Mouse (Mus musculus) intestine, embryonic 15.5 days (tissue): ENCODE results near the gene Hnrnph1. TPM values are rescaled to one million over a fixed set of nuclear protein-coding genes. Genes with fewer than 3 reads are reported as not detected.
"Not testable (repeated sequence)": the region's sequence is repeated elsewhere in the genome, so short reads cannot be mapped to it uniquely, and the experiment has no call there.

Experiments used
- ATAC-seq: fragments of 200-750 bp; cut with Nextera tagmentation; 2 replicates; pipeline ENCODE4 v1.8.0; 2017; ENCODE audit warnings: moderate TSS enrichment, moderate library complexity
- H3K27ac ChIP-seq: fragments of 300-500 bp; sonication (generic); 2 replicates; pipeline ENCODE4 v1.5.1; 2015; ENCODE audit warnings: mild to moderate bottlenecking, inconsistent platforms
- H3K27me3 ChIP-seq: fragments of 300-500 bp; sonication (generic); replicated peaks from 2 replicates; pipeline ENCODE4 v1.6.1; 2015; ENCODE audit warnings: inconsistent platforms
- H3K36me3 ChIP-seq: fragments of 300-500 bp; sonication (generic); 2 replicates; pipeline ENCODE4 v1.6.1; 2015; ENCODE audit warnings: inconsistent platforms
- H3K4me1 ChIP-seq: fragments of 300-500 bp; sonication (generic); replicated peaks from 2 replicates; pipeline ENCODE4 v1.6.1; 2015; ENCODE audit warnings: inconsistent platforms
- H3K4me2 ChIP-seq: fragments of 300-500 bp; sonication (generic); replicated peaks from 2 replicates; pipeline ENCODE4 v1.6.1; 2015; ENCODE audit warnings: mild to moderate bottlenecking, inconsistent platforms
- H3K4me3 ChIP-seq: fragments of 300-500 bp; sonication (generic); replicated peaks from 2 replicates; pipeline ENCODE4 v1.5.1; 2015; ENCODE audit warnings: inconsistent platforms
- H3K9ac ChIP-seq: fragments of 300-500 bp; sonication (generic); 2 replicates; pipeline ENCODE4 v1.6.1; 2015; ENCODE audit warnings: inconsistent platforms
- H3K9me3 ChIP-seq: fragments of 300-500 bp; sonication (generic); 2 replicates; pipeline ENCODE4 v1.6.1; 2016; ENCODE audit warnings: inconsistent platforms
- WGBS: fragments of 180-500 bp; shearing (Covaris S2); methylation state at CpG from one replicate; pipeline ENCODE4 v1.1.7; 2015; 5-methylcytosine and 5-hydroxymethylcytosine counted together
- polyA plus RNA-seq: library from polyadenylated mRNA; unstranded; fragments of >200 nt; fragmentation: Nextera tagmentation; extraction: Ambion mirVana; gene quantifications from 2 replicates; pipeline ENCODE4 v1.2.1, GENCODE M21; 2015

The Hnrnph1 gene
- polyA plus RNA-seq, 1 experiment from 2014 or later = 324 TPM

GRCm38 (mm10) chr11:50358950-50359861 lies 17.6 kb upstream of the Hnrnph1 start:
- Histone ChIP-seq H3K4me3 (peak overlapping the region; percentile 55), H3K27me3 (no peaks in the 10 kb centered on the region), H3K9ac (peak overlapping the region; percentile 51), H3K36me3 (no peaks in the 10 kb centered on the region), H3K27ac (peak overlapping the region; percentile 48; the same call in 1 of the 2 replicates), H3K9me3 (no peaks in the 10 kb centered on the region), H3K4me2 (peak overlapping the region; percentile 95), H3K4me1 (0 out of 2 replicates have a peak, but pooled peaks cover 6% of the 10 kb centered on the region)
- 2% methylated on average over 74 of the region's 74 CpGs for WGBS
- ATAC-seq = peak; percentile 78

GRCm38 (mm10) chr11:50361282-50361681 lies 15.5 kb upstream of the Hnrnph1 start:
- not testable (repeated sequence) for H3K27ac ChIP-seq

GRCm38 (mm10) chr11:50364548-50364947 lies 12.2 kb upstream of the Hnrnph1 start:
- ATAC-seq = peak; percentile 69
- Histone ChIP-seq H3K9me3 (no peaks in the 10 kb centered on the region), H3K36me3 (no peaks in the 10 kb centered on the region), H3K4me3 (no peak overlapping the region), H3K27me3 (no peaks in the 10 kb centered on the region), H3K27ac (no peak overlapping the region), H3K4me1 (no peaks in the 10 kb centered on the region), H3K4me2 (no peak overlapping the region), H3K9ac (no peak overlapping the region)
- 8% methylated on average over 4 of the region's 4 CpGs for WGBS

More at GRCm38 (mm10) chr11:50361282-50361681, 15.5 kb upstream of the Hnrnph1 start:
- H3K9ac ChIP-seq, ATAC-seq, H3K4me2 ChIP-seq, H3K4me3 ChIP-seq, H3K36me3 ChIP-seq, H3K4me1 ChIP-seq, H3K27me3 ChIP-seq, H3K9me3 ChIP-seq: not testable (repeated sequence)
- 88% methylated on average over 1 of the region's 1 CpGs for whole genome bisulfite sequencing

- Histone ChIP-seq H3K4me1 (no peaks in the 10 kb centered on the region), H3K9me3 (no peaks in the 10 kb centered on the region), H3K4me3 (no peak overlapping the region), H3K9ac (no peak overlapping the region), H3K27me3 (no peaks in the 10 kb centered on the region), H3K27ac (no peak overlapping the region), H3K4me2 (no peak overlapping the region), H3K36me3 (no peaks in the 10 kb centered on the region)
- ATAC-seq = no peak
Measured at GRCm38 (mm10) chr11:50365322-50365721, 11.5 kb upstream of the Hnrnph1 start.

GRCm38 (mm10) chr11:50367531-50367930 lies 9.3 kb upstream of the Hnrnph1 start:
- H3K27me3 ChIP-seq = no peaks in the 10 kb centered on the region
- no peaks in the 10 kb centered on the region for H3K36me3 ChIP-seq
- WGBS = 91% methylated on average over 9 of the region's 9 CpGs
- no peak overlapping the region for H3K27ac ChIP-seq
- H3K9ac ChIP-seq = no peak overlapping the region
- H3K9me3 ChIP-seq = no peaks in the 10 kb centered on the region
- no peak overlapping the region for H3K4me2 ChIP-seq
- H3K4me3 ChIP-seq = no peak overlapping the region
- ATAC-seq = no peak
- no peaks in the 10 kb centered on the region for H3K4me1 ChIP-seq

GRCm38 (mm10) chr11:50369360-50369911 lies 7.4 kb upstream of the Hnrnph1 start:
- Histone ChIP-seq H3K9me3 (no peaks in the 10 kb centered on the region), H3K9ac (no peak overlapping the region), H3K4me2 (no peak overlapping the region), H3K27me3 (no peaks in the 10 kb centered on the region), H3K4me1 (no peaks in the 10 kb centered on the region), H3K36me3 (no peaks in the 10 kb centered on the region), H3K4me3 (no peak overlapping the region), H3K27ac (no peak overlapping the region)
- no peak for ATAC-seq
- 83% methylated on average over 5 of the region's 5 CpGs for WGBS

GRCm38 (mm10) chr11:50370969-50371368 lies 5.8 kb upstream of the Hnrnph1 start:
- no peaks in the 10 kb centered on the region for H3K4me1 ChIP-seq
- no peaks in the 10 kb centered on the region for H3K9me3 ChIP-seq
- H3K36me3 ChIP-seq = no peaks in the 10 kb centered on the region
- peak overlapping the region; percentile 87 for H3K4me2 ChIP-seq
- no peak overlapping the region for H3K4me3 ChIP-seq
- H3K27me3 ChIP-seq = no peaks in the 10 kb centered on the region
- no peak overlapping the region for H3K9ac ChIP-seq
- no peak overlapping the region for H3K27ac ChIP-seq
- ATAC-seq = no peak
- WGBS = 62% methylated on average over 4 of the region's 4 CpGs

GRCm38 (mm10) chr11:50371399-50371841 lies 5.4 kb upstream of the Hnrnph1 start:
- H3K9ac ChIP-seq = peak overlapping the region; percentile 55
- no peaks in the 10 kb centered on the region for H3K27me3 ChIP-seq
- H3K9me3 ChIP-seq = no peaks in the 10 kb centered on the region
- peaks cover 3% of the 10 kb centered on the region; the same call in 1 of the 2 replicates for H3K4me1 ChIP-seq
- H3K27ac ChIP-seq = 0 out of 2 replicates have a peak overlapping the region, but pooled peaks have one; percentile 27
- 3% methylated on average over 18 of the region's 18 CpGs for WGBS
- H3K4me3 ChIP-seq = peak overlapping the region; percentile 40
- H3K36me3 ChIP-seq = no peaks in the 10 kb centered on the region
- H3K4me2 ChIP-seq = peak overlapping the region; percentile 87
- ATAC-seq = peak; percentile 61; the same call in 1 of the 2 replicates

GRCm38 (mm10) chr11:50371911-50372310 lies 4.9 kb upstream of the Hnrnph1 start:
- Histone ChIP-seq H3K27ac (no peak overlapping the region), H3K4me2 (peak overlapping the region; percentile 87)

GRCm38 (mm10) chr11:50373086-50373485 lies 3.7 kb upstream of the Hnrnph1 start:
- Histone ChIP-seq H3K27me3 (no peaks in the 10 kb centered on the region), H3K9ac (no peak overlapping the region), H3K4me2 (no peak overlapping the region), H3K9me3 (no peaks in the 10 kb centered on the region), H3K4me3 (no peak overlapping the region), H3K27ac (no peak overlapping the region), H3K36me3 (no peaks in the 10 kb centered on the region), H3K4me1 (peaks cover 7% of the 10 kb centered on the region; the same call in 1 of the 2 replicates)
- ATAC-seq = no peak

More at GRCm38 (mm10) chr11:50371911-50372310, 4.9 kb upstream of the Hnrnph1 start:
- no peak for ATAC-seq
- Histone ChIP-seq H3K9ac (0 out of 2 replicates have a peak overlapping the region, but pooled peaks have one; percentile 55), H3K27me3 (no peaks in the 10 kb centered on the region), H3K4me3 (no peak overlapping the region), H3K9me3 (no peaks in the 10 kb centered on the region), H3K36me3 (no peaks in the 10 kb centered on the region), H3K4me1 (peaks cover 7% of the 10 kb centered on the region; the same call in 1 of the 2 replicates)
- 97% methylated on average over 1 of the region's 1 CpGs for WGBS

GRCm38 (mm10) chr11:50373621-50374020 lies 3.2 kb upstream of the Hnrnph1 start:
- H3K27ac ChIP-seq = no peak overlapping the region
- 80% methylated on average over 1 of the region's 1 CpGs for WGBS
- no peaks in the 10 kb centered on the region for H3K9me3 ChIP-seq
- H3K9ac ChIP-seq = no peak overlapping the region
- ATAC-seq = no peak
- H3K36me3 ChIP-seq = no peaks in the 10 kb centered on the region
- H3K4me3 ChIP-seq = no peak overlapping the region
- H3K4me1 ChIP-seq = peaks cover 7% of the 10 kb centered on the region; the same call in 1 of the 2 replicates
- no peaks in the 10 kb centered on the region for H3K27me3 ChIP-seq
- no peak overlapping the region for H3K4me2 ChIP-seq

GRCm38 (mm10) chr11:50374286-50375015 lies 2.3 kb upstream of the Hnrnph1 start:
- 84% methylated on average over 13 of the region's 13 CpGs for WGBS
- no peaks in the 10 kb centered on the region for H3K9me3 ChIP-seq
- peaks cover 8% of the 10 kb centered on the region for H3K4me1 ChIP-seq
- no peaks in the 10 kb centered on the region for H3K27me3 ChIP-seq
- H3K4me2 ChIP-seq = no peak overlapping the region
- no peak overlapping the region for H3K9ac ChIP-seq
- H3K27ac ChIP-seq = no peak overlapping the region
- no peak overlapping the region for H3K4me3 ChIP-seq
- no peak for ATAC-seq
- H3K36me3 ChIP-seq = no peaks in the 10 kb centered on the region
